Mouse (Mus musculus) right cerebral cortex, postnatal 10 days (tissue): ENCODE results near the gene Mark3.
"Not testable (repeated sequence)": the region's sequence is repeated elsewhere in the genome, so short reads cannot be mapped to it uniquely, and the experiment has no call there.

Experiments
- DNase-seq, 2 experiments: peaks; one replicate each; pipeline ENCODE4 v3.0.0; 2021; ENCODE audit warnings: low spot score in 2 of 2

The Mark3 gene

DNA sequence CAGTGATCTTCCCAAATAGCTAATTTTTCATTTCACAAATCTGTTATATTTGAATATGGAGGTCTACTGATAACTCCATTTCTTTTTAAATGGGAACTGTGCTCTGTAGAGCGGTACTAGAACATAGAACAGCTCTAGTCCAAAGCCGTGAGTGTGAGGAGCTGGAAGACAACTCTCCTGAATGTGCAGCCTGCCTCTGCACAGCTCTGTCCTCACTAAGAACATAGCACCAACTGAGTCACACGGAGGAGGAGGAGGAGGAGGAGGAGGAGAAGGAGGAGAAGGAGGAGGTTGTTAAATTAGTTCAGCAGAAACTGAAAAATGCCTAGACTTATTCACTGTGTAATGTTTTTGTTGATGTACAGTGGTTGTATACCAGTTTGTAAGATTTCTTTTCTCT, 78.6 kb downstream of the Mark3 start:
- no peak for DNase-seq

DNA sequence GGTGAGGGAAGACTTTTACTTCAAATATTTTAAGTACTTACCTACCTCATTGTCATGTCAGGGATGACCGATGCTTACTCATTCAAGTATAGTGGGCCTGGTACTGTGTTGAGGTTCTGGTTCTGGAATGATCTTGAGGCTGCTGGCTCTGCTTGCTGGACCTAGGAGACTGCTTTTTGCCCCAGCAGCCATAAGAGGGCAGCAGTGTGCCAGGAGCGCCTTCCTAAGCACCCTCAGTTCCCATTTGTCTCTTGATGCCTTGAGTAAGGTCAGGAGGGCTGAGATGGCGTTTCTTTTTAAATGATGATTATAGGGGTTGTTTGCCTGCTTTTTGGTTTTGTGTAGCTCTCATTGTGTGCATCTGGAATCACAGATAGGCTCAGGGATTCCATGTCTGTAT, 79.1 kb downstream of the Mark3 start:
- DNase-seq: peak; percentile 74 to 81

DNA sequence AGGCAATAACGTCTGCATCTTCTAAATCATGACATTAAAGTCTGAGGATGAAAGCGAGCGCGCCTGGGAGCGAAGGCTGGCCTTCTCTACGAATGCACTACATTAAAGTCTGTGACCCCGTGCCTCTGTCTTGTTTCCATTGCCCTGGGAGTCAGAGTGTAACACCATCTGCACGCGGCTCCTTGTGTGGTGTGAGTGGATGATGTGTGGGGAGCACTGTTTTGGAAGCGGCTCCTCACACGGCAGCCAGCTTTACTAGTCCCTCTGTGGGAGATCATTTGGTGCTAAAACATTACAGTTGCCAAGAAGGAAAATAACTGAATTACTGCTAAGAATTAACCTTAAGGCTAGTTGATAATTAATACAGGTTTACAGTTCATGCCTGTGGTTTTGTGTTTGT, 81.4 kb downstream of the Mark3 start:
- no peak for DNase-seq

DNA sequence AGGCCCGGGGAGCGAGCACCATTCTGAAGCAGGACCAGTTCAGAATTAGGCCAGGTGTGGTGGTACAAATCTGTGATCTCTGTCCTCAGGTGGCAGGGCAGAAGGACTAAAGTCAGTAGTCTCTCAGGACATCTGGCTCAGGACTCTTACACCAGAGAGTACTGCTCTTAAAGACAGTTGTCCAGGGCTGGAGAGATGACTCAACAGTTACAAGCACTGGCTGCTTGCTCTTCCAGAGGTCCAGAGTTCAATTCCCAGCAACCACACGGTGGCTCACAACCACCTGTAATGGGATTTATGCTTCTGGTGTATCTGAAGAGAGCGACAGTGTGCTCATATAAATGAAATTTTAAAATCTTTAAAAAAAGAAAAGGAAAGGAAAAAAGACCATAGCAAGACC, 85.0 kb downstream of the Mark3 start:
- no peak for DNase-seq

DNA sequence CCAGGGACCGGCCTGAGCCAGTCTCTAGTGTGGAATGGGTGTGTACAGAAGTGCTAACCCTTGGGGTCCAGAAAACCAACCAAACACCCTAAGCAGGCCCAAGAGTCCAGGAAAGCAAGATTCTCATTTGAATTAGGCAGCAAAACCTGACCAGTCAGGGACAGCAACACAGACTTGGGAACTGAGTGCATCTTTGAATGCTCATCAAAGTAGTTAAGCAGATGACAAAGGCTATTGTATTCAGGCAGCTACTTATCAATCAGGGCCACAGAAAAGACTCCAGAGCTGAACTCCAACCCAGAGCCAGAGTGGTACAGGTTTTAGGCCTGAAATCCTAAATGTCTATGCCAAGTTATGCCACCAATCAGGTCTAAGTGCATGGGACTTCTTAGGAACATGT, 86.3 kb downstream of the Mark3 start:
- DNase-seq: no peak

DNA sequence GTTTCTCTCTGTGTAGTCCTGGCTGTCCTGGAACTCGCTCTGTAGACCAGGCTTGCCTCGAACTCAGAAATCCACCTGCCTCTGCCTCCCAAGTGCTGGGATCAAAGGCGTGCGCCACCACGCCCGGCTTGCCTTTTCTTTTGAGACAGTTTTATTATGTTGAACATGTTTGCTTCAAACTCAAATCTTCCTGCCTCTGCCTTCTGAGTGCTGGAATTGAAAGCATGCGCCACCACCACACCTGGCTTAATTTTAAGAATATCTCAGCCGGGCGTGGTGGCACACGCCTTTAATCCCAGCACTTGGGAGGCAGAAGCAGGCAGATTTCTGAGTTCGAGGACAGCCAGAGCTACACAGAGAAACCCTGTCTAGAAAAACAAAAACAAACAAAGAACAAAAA, 87.2 kb downstream of the Mark3 start:
- DNase-seq: not testable (repeated sequence)

DNA sequence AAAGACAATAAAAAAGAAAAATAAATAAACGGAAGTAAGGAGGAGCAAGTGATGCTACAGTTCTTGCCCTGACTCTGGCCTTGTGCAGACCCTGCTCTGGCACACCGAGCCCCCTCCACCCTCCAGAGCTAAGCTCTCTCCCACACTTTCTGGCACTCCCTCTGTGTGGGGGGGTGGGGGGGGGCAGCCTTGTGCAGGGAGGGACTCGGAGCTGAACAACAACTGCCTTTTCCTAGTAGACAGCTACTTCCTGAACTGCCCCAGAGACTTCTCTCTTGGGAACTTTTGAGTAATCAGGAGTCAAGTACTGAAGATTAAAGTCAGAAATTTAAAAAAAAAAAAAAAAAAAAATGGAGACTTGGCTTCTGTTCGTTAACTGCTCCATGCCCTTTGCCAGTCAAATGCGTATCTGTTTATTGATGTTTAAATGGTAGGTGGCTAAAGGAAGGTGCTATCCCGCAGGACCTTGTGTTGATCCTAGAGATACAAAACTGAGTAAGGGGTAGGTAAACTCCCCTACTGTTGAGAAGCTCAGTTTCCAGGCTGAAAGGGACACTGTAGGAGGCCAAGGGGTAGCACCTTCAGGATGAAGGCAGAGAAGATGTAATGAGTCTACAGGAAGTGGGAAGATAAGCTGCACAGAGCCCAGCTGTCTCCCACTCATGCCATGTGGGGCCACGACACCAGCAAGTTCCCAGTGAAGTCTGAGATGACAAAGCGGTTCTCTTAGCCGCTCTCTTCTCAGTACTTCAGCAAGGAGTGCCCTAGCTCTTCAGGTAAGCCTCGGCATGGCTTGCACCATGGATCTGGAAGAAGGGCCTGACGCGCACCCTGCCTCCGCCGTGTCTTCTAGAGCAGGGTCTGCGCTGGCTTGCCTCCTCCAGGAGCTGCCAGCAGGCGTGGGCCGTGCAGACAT, 89.2 kb downstream of the Mark3 start:
- no peak for DNase-seq

DNA sequence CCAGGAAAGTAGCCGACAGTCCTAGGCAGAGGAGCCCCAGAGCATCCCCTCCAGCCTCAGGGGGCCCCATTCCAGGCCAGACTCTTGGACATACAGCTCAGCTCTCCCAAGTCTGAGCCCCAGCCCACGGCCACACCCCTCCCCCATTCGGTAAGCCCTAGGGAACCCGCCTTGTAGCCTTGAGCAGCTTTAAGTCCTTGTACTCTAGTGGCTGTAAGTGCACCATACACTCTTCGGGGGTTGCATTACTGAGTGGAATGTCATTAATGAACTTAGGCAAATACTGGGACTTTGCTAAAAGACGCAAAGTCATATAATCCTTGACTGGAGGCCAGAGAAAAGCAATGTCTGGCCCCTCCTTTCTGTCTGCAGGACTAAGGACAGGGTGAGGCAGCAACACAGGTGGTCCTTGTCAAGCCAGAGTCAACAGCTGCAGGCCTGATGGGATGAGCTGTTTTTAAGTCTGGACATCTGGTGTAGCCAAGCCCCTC, 89.9 kb downstream of the Mark3 start:
- no peak for DNase-seq

DNA sequence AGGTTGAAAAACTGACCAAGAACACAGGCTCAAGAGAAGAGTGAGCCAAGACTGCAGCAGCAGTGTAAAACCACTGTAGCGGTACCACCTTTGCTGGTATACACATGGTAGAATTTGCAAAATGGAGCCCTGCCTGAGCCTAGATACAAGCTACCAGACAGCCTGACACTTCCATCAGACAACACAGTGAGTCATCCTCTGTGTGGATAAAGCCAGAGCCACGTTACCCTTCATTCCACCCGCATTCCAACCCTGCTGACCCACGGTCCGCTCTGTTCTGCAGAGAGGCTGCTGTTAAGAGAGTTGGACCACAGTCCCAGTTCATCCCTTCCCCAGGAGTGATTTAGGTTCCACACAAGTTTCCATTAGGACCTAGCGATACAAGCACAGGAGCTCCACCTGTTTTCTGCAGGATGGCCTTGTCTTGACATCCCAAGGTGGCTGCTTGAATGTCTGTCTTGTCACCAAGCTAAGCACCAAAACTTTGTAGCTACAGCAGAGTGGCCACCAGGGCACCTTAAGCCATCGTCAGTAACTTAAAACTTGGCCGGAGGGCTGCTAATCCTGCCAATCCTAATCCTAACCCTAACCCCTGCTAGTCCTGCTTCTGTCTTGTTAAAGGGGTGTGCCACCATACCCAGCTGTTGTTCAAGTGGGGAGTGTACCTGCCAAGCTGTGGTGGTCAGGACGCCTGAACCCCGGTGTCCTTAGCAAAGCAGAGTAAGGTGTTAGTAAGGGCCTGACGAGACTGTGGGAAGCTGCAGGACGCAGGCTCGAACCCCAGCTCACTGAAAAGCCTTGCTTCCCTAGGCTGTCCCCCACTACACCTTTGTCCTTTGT, 90.9 kb downstream of the Mark3 start:
- no peak for DNase-seq

DNA sequence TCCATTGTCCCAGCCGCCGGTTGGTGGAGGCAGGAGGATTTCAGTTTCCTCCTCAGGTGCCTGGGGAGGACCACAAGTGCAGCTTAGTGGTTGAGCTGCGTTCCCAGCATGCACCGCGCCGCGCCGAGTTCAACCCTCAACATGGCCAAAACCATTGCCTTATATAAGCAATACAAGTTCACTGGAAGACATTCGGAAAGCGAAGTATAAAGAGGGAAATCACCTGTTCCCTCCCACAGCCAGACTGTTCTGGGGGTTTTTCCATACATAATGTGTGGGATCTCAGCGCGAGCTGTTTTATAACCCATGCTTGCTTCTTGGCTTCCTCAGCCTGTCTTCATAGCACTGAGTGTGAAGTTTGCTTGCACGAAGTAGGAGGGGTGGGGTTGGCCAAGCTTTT, 92.1 kb downstream of the Mark3 start:
- DNase-seq: peak; percentile 66 to 70

DNA sequence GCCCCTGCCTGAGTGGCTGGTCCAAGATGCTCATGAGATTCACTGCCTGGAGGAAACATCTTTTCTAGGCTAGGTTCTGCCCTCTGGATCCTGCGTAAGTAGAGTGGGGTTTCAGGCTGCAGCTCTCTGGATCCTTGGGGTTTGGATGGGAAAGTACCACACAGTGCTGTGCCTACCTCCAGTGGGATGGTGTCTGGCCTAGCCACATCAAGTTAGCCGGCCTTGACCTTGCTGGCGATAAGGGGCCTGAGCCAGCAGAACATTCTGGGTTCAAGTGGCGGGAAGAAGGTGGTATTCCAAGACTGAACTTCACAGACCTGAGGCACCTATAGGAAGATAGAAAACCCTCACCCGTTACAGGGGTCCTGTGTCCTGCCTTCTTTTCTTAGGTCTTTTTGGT, 93.1 kb downstream of the Mark3 start:
- no peak for DNase-seq

DNA sequence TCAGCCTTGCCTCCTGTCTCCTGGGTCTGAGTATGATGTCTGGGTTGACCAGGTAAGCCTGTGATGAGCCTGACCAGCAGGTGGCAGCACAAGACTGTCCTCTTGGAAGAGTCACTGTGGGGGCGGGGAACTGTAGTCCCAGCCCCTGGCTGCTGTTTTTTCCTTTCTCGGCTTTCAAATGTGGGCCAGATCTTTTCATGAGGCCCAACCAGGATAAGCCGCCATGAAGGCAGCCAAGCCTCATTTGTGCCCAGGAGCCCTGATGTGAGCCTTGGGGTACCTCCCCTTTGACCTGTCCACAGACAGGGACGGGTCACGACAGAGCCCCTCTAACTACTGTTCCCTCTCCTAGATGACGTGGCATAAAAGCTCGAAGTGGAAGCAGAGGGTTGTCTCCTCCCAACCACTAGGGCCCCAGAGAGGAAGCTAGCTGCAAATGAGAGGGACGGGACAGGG, 94.2 kb downstream of the Mark3 start:
- DNase-seq: peak; percentile 95 to 97

DNA sequence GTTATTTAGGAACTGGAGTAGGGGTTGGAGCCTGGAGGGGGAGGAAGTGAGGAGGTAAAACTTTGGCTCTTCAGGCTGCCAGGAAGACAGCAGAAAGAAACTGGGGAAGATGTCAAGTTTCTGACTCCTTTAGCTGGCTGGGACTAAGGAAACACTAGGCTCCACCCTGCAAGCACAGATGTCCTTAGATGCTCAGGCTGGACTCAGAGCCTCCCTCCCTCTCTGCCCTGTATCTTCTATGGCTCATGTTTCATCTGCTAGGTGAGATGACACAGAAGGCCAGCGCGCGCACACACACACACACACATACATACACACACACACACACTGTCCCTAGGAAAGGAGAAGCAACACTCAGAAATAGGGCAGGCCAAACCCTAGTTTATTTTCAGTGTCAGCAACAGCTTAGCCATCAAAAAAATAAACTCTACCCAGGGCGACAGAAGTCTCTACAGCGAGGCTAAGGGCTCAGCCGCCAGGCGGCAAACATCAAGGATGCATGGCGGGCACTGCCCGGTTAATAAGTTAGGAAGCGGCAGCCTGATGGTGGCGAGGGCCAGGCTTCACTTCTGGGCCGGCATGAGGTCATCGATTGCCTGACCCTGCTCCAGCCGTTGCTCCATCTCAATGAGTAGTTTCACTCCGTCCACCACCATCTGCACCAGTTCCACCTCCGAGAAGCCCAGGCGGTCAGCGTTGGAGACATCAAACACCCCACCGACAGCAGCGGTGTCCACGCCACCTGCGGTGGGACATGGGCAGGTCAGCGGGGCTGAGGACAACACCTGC, 94.9 kb downstream of the Mark3 start:
- no peak for DNase-seq

DNA sequence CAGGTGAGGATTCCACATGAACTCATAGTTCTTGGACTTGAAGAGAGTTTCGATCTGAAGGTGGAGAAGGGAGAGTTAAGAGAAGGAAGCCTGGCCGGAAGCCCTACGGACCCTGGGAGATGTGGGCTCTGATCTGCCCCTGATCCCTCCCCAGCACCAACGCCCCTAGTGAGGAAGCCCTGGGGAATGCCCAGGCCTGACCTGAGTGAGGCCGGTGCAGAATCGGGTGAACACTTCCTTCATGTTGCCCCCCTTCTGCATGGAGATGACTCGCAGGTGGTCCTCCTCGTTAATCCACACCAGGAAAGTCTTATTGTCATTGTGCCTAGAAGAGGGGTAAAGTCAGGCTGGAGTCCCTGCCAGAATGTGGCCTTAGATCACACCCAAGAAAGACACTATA, 95.6 kb downstream of the Mark3 start:
- DNase-seq: no peak

DNA sequence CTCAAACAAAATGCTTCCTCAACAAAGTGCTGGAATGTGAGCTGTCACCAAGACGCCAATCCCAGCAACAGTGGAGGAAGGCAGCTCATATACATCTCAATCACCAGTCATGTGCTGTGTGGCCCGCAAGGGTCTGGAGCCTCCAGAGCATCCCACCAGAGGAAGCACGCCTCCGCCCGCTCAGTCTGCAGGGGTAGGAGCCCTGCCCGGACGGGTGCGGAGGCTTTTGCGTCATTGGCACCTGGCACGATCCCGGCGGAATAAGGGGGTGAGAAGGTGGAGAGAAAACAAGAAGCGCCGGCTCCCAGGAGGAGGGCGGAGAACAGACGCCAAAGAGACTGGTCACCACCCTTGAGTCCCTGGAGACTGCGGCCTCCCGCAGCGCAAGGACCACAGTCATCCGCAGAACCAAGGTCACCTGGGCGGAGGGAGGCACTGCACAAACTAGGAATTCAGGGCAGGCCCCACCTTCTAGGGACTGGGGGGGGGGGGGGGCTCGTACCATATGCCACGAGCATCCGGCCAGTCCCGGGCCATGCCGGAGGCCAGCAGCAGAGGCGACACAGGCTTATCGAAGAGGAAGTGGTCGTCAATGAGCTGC, 96.1 kb downstream of the Mark3 start:
- peak; percentile 68 to 71 for DNase-seq

DNA sequence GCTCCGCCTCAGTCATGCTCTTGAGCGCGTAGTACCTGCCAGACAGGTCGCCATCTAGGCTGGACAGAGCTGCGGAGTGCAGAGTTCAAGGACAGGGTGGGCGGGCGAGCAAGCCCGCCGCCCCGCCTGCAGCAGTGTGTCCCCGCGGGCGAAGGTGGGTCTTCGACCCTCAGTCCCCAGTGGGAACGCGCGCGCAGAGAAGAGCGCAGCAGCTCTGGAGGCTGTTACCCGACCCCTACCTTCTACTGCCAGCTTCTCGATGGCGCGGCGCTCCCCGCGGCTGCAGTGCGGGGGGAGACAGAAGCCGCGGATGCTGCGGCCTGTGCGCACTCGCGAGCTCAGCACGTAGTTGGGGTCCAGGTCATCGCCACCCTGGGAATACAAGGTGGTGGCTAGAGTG, 96.7 kb downstream of the Mark3 start:
- no peak for DNase-seq

DNA sequence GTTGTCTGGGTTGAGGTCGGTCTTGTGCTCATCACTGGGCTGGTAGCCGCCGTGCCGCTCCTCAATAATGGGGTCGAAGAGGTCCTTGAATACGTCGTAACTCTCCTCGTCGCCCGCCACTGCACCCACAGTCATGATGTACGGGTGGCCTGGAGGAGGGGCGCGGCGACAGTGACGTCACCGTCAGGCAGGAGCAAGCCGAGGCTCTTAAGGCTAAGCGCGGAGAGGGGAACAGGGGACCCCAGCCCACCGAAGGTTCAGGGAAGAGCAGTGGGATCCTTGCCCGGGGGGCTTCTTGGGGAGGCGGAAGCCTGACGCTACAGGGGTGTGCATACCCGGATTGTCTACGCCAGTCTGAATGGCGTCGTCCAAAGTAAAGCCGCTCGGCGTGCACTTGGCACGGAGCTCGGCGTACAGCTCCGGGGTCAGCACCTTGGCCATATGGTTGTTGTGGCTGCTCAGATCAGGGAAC, 97.1 kb downstream of the Mark3 start:
- DNase-seq: peak; percentile 91 to 92

DNA sequence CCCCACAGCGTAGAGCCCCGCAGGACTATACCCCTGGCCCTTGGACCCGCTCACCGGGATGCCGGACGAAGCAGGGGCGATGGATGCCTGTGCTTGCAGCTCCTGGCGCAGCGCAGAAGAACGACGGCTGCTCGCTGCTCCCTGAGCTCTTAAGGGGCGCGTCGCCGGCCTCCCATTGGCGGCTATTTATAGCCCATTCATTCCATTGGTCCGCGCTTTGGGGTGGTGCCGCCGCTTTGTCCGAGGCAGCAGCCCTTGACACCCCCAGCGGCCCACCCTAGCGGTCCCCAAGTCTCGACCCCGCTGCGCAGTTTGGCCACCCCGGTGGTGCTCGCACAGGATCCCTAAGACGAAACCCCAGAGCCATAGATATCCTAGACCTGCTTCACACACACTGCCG, 97.9 kb downstream of the Mark3 start, which contains the start of gene Ckb:
Gene Ckb (minus strand): TSS at position 163 of the 400 bp plus-strand sequence.
- DNase-seq: peak; percentile 96 to 97

DNA sequence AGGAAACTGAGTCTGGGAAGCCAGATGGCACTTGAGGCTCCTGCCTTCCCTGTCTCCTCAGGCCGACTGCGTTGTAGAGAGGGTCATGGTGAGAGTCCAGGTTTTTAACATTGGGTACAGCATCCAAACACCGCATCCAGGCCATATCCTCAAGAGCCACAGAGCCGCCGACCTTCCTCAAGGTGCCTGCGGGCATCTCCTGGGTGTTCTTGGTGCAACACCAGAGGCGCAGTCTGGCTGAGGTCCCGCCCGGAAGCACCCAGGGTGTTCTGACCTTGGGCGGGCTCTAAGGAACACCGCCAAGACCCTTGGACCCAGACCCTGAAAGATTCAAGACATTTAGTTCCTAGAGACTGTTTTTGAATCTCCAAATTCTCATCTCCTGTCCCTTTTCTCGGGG, 98.3 kb downstream of the Mark3 start:
- no peak for DNase-seq

DNA sequence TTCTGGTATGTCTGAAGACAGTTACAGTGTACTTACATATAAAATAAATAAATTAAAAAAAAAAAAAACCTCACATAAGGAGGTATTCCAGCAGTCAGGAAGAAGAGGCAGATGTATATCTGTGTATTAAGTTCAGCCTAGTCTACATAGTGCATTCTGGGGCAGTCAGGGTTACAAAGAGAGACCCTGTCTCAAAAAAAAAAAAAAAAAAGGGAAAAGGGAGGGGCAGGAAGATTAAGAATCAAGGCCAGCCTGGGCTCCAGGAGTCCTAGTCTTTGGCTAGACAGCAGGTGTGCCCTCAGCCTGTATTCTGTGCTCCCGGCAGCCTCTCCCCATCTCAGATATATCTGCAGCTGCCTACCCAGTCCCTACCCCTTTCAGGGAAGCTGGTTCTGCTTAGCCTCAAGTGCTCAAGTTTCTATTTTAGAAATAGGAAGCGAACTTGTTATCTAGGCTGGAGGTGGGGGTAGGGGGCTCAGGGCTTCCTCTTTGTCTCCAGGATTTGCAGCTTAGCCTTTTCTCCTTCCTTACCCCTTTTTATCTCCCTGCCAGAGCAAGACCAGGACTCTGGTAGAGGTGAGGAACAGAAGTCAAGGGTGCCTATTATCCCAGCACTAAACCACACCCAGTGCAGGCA, 100.6 kb downstream of the Mark3 start:
- DNase-seq: no peak
